Mouse (Mus musculus): ENCODE data around the gene Ttc7b. TPM values are rescaled to one million over a fixed set of nuclear protein-coding genes. Genes with fewer than 3 reads are reported as not detected.

Gene Ttc7b
- polyA plus RNA-seq, 1 experiment from 2014 or later, result 4.0 TPM

DNA sequence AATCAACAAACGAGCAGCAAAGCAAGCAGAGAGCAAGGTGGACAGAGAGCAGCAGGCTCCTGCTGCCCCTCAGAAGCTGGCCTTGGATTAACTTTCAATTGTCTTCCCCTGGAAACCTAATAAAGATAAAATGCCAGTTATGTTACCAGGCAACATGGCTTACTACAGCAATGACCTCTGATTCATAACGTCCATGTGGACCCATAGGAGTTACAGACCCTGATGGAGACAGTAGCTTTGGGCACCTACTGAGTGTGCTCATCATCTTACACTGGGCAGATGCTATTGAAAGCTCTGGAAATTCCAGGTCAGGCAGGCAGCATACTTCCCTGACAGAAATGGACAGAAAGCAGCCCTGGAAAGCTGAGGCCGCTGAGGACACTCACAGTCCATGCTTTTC, 80.7 kb downstream of the Ttc7b start:
- Histone ChIP-seq H3K4me3 (replicated peaks) (no peak overlapping the region), H3K9ac (no peak overlapping the region), H3K27ac (no peak overlapping the region), H3K4me1 (replicated peaks) (peaks cover 12% of the 10 kb centered on the region), H3K27me3 (replicated peaks) (no peaks in the 10 kb centered on the region), H3K9me3 (no peaks in the 10 kb centered on the region), H3K36me3 (no peaks in the 10 kb centered on the region), H3K4me2 (replicated peaks) (no peak overlapping the region)
- 44% methylated on average over 3 of the region's 3 CpGs for WGBS
- 0 out of 2 replicates have a peak, but pooled peaks have one; percentile 25 for ATAC-seq

DNA sequence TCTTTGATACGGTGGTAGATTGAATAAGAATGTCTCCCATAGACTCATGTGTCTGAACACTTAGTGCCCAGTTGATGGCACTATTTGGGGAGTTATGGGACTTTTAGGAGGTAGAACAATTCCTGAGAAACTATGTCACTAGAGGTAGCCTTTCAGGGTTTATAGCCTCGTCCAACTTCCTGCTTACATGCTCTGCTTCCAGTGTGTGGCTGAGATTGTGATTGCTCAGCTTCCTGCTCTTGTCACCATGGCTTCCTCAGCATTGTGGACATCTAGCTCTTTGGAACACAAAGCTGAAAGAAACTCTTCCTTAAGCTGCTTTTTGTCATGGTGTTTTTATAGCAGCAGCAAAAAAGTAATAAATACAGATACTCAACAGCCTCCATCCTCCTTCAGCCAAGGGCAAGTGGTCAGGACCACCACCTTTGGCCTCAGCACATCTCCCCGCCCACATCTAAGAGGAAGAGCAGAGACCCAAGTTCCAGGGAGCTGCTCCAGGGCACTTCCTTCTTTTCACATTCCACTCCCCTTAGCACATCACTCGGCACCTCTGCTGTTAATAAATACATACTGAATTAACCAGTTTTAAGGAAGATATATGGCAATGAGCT, 81.4 kb downstream of the Ttc7b start:
- no peak overlapping the region for H3K4me3 ChIP-seq (replicated peaks)
- H3K27ac ChIP-seq, result 0 out of 2 replicates have a peak overlapping the region, but pooled peaks have one; percentile 1
- no peak overlapping the region for H3K9ac ChIP-seq
- no peak overlapping the region for H3K4me2 ChIP-seq (replicated peaks)
- 61% methylated on average over 4 of the region's 4 CpGs for WGBS
- H3K36me3 ChIP-seq, result no peaks in the 10 kb centered on the region
- H3K9me3 ChIP-seq, result no peaks in the 10 kb centered on the region
- no peaks in the 10 kb centered on the region for H3K27me3 ChIP-seq (replicated peaks)
- H3K4me1 ChIP-seq (replicated peaks), result peaks cover 12% of the 10 kb centered on the region
- peak; percentile 53 for ATAC-seq

DNA sequence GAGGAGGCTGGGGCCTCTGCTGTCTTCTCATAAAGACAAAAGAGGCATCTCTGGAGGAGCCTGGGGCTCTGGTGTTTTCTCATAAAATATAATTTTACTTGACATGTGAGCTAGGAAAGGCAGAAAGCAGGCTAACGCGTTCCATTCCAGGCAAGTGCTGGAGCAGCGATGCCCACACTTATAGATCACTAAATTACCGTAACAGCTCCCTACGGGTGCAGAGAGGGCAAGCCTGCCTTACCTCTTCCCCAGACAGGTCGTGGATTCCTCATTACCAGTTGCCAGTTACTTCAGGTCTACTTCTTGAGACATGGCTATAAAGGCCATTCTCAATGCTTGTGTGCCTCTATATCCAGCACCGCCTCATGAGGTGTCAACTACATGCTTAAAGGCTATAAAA, 82.1 kb downstream of the Ttc7b start:
- Histone ChIP-seq H3K9ac (no peak overlapping the region), H3K4me1 (replicated peaks) (peaks cover 12% of the 10 kb centered on the region), H3K27ac (no peak overlapping the region), H3K9me3 (no peaks in the 10 kb centered on the region), H3K27me3 (replicated peaks) (no peaks in the 10 kb centered on the region), H3K4me2 (replicated peaks) (no peak overlapping the region), H3K36me3 (no peaks in the 10 kb centered on the region), H3K4me3 (replicated peaks) (no peak overlapping the region)
- 70% methylated on average over 7 of the region's 7 CpGs for WGBS
- no peak for ATAC-seq

DNA sequence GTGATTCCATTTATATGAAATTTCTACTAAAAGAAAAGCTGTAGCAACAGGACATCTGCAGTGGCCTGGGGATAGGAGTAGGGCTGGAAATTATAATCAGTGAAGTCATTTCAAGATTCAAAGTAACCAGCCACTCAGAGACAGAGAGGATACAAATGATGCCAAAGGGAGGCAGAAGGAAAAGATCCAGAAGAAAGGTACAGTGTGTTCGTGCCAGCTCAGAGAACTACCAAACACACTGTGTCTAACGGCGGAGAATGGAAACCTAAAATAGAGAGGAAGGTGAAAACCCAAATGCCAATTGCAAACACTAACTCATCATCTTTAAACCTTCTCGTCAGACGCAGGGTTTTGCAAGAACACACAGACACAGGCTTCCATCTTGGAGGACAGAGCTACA, 82.8 kb downstream of the Ttc7b start:
- Histone ChIP-seq H3K27me3 (replicated peaks) (no peaks in the 10 kb centered on the region), H3K9me3 (no peaks in the 10 kb centered on the region), H3K4me1 (replicated peaks) (peaks cover 12% of the 10 kb centered on the region), H3K4me3 (replicated peaks) (no peak overlapping the region), H3K9ac (no peak overlapping the region), H3K36me3 (no peaks in the 10 kb centered on the region), H3K4me2 (replicated peaks) (no peak overlapping the region), H3K27ac (no peak overlapping the region)
- ATAC-seq, result no peak
- 81% methylated on average over 5 of the region's 5 CpGs for WGBS

DNA sequence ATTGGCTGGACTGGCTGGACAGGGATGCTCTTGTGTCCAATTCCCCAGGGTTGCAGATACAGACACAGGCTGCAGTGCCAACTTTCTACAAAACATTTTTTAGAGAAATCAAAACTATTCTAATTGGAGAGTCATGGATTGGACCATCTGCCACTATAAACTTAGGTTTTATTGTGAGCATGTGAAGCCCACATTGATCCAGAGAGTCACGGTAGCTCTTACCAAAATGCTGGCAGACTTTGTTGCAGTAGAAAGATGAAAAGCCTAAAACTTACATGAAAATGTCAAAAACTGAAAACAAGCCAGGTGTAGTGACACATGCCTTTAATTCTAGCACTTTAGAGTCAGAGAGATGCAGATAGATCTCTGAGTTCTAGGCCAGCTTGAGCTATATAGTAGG, 84.9 kb downstream of the Ttc7b start:
- ATAC-seq, result no peak
- 84% methylated on average over 1 of the region's 1 CpGs for WGBS
- no peak overlapping the region for H3K4me3 ChIP-seq (replicated peaks)

DNA sequence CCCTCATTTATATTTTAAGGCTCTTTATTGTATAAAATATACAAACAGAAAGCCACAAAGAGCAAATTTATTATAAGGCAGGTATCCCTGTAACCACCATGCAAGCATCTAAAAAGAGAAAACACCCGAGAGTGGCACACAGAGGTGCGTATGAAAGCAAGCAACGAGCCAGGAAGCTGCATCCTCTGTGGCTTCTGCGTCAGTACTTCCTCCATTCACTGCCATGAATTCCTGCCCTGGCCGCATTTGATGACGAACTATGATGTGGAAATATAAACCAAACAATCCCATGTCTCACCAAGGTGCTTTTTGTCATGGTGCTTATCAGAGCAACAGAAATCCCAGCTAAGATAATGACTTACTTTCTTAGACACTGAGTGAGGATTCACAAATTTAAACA, 88.8 kb downstream of the Ttc7b start:
- no peaks in the 10 kb centered on the region for H3K4me1 ChIP-seq (replicated peaks)
- no peaks in the 10 kb centered on the region for H3K27me3 ChIP-seq (replicated peaks)
- no peak overlapping the region for H3K4me2 ChIP-seq (replicated peaks)
- no peak for ATAC-seq
- no peak overlapping the region for H3K27ac ChIP-seq
- H3K9ac ChIP-seq, result no peak overlapping the region
- 84% methylated on average over 6 of the region's 6 CpGs for WGBS
- H3K9me3 ChIP-seq, result no peaks in the 10 kb centered on the region
- no peaks in the 10 kb centered on the region for H3K36me3 ChIP-seq
- no peak overlapping the region for H3K4me3 ChIP-seq (replicated peaks)

More for the DNA sequence above, 84.9 kb downstream of the Ttc7b start:
- no peak overlapping the region for H3K4me2 ChIP-seq (replicated peaks)
- no peak overlapping the region for H3K27ac ChIP-seq
- H3K9ac ChIP-seq, result no peak overlapping the region
- H3K4me1 ChIP-seq (replicated peaks), result peaks cover 12% of the 10 kb centered on the region
- H3K36me3 ChIP-seq, result no peaks in the 10 kb centered on the region
- no peaks in the 10 kb centered on the region for H3K9me3 ChIP-seq
- no peaks in the 10 kb centered on the region for H3K27me3 ChIP-seq (replicated peaks)

DNA sequence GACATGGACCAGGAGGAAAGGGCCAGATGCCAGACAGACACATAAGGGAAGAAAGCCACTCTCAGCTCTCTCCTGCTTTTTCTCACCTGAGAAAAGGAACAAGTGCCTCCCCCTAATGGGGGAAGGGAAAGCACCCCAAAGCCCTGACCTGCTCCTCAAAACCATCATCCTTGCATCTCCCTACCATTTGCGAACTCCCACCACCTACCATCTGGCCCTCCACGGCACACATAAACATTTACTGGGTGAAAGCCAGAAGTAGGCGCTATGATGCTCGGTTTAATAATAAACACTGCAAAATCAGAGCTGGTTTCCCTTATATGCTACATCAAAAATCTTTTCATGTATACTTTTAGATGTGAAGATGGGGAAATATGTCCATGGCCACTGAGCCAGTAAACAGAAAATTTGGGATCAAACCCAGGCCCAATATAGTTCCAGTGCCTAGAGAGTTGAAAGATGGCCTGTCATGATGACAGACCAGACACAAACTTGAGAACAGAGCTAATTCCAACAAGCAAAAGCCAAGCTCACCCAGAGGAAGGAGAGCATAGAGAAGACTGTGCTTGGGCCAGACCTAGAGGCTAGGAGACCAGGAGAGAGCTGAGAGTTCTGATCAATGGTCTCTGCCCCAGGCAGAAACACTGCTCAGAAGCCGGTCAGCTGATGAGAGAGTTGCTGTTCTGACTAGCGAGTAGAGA, 91.1 kb downstream of the Ttc7b start:
- H3K27me3 ChIP-seq (replicated peaks), result no peaks in the 10 kb centered on the region
- no peaks in the 10 kb centered on the region; the same call in 1 of the 2 replicates for H3K4me1 ChIP-seq (replicated peaks)
- 76% methylated on average over 6 of the region's 6 CpGs for WGBS
- no peaks in the 10 kb centered on the region for H3K9me3 ChIP-seq
- H3K36me3 ChIP-seq, result no peaks in the 10 kb centered on the region
- no peak overlapping the region for H3K4me3 ChIP-seq (replicated peaks)
- H3K9ac ChIP-seq, result no peak overlapping the region
- H3K4me2 ChIP-seq (replicated peaks), result no peak overlapping the region
- ATAC-seq, result no peak
- H3K27ac ChIP-seq, result no peak overlapping the region

DNA sequence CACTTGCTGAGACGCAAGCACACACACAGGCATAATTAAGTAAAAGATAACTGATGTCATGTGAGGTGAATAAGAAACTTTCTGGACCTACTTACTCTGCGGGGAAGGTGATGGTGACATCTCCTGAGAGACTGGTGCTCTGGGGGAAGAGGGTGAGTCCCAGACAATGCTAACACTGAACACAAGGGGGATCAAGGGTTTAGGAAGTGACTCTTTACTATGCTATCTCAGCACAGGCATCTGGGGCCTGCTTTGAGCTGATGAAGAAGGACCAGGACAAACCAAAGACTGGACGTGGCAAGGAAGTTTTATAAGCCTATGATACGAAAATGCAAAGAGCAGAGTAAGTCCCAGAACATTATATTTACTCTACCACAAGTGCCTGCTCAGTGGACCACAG, 92.4 kb downstream of the Ttc7b start:
- Histone ChIP-seq H3K9me3 (no peaks in the 10 kb centered on the region), H3K36me3 (no peaks in the 10 kb centered on the region), H3K4me1 (replicated peaks) (no peaks in the 10 kb centered on the region; the same call in 1 of the 2 replicates), H3K27me3 (replicated peaks) (no peaks in the 10 kb centered on the region), H3K4me3 (replicated peaks) (no peak overlapping the region), H3K9ac (no peak overlapping the region), H3K4me2 (replicated peaks) (no peak overlapping the region), H3K27ac (no peak overlapping the region)
- ATAC-seq, result no peak
- 85% methylated on average over 4 of the region's 4 CpGs for WGBS

DNA sequence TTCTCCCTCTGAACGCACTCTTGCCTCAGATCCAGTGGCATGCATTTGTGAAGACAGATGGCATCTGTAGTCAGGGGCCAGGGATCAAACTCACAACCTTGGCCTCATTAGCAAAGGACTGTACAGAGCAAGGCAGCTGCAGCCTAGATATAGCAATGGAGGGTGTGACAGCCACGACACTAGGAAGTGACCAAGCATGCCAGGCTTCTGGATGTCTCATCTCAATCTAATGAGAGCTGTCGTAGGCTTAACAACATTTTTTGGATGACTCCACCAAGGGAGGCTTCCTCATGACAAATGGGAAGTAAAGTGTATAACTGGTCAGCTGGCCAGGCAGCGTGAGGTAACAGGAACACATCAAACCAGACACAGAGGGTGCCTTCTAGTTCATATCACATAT, 94.4 kb downstream of the Ttc7b start:
- no peak overlapping the region for H3K9ac ChIP-seq
- no peak for ATAC-seq
- WGBS, result 66% methylated on average over 4 of the region's 4 CpGs
- no peak overlapping the region for H3K27ac ChIP-seq
- H3K4me3 ChIP-seq (replicated peaks), result no peak overlapping the region
- no peaks in the 10 kb centered on the region for H3K36me3 ChIP-seq
- no peaks in the 10 kb centered on the region for H3K27me3 ChIP-seq (replicated peaks)
- H3K9me3 ChIP-seq, result no peaks in the 10 kb centered on the region
- no peak overlapping the region for H3K4me2 ChIP-seq (replicated peaks)
- H3K4me1 ChIP-seq (replicated peaks), result peaks cover 4% of the 10 kb centered on the region

DNA sequence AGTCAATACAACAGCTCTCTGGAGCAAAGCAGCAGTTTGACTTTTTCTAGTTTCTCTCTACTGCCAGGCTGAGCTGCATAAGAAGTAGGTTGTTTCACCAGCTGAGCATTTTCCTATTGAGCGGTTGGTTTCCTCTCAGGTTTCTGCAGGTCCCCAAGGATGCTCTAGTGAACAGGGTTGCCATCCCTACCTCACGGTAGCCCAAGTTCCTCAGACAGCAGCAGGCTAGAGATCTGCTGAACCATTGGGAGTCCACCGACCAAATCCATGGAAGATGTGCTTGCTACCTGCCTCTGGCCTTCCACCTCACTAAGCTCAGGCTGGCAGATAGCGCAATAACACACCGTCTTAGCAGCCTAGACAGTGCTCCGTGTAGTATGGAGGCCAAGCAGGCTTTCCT, 95.6 kb downstream of the Ttc7b start:
- peaks cover 4% of the 10 kb centered on the region for H3K4me1 ChIP-seq (replicated peaks)
- no peaks in the 10 kb centered on the region for H3K9me3 ChIP-seq
- no peak overlapping the region for H3K27ac ChIP-seq
- no peak overlapping the region for H3K9ac ChIP-seq
- 89% methylated on average over 6 of the region's 6 CpGs for WGBS
- no peak overlapping the region for H3K4me3 ChIP-seq (replicated peaks)
- H3K4me2 ChIP-seq (replicated peaks), result no peak overlapping the region
- no peaks in the 10 kb centered on the region for H3K27me3 ChIP-seq (replicated peaks)
- no peak for ATAC-seq
- no peaks in the 10 kb centered on the region for H3K36me3 ChIP-seq

DNA sequence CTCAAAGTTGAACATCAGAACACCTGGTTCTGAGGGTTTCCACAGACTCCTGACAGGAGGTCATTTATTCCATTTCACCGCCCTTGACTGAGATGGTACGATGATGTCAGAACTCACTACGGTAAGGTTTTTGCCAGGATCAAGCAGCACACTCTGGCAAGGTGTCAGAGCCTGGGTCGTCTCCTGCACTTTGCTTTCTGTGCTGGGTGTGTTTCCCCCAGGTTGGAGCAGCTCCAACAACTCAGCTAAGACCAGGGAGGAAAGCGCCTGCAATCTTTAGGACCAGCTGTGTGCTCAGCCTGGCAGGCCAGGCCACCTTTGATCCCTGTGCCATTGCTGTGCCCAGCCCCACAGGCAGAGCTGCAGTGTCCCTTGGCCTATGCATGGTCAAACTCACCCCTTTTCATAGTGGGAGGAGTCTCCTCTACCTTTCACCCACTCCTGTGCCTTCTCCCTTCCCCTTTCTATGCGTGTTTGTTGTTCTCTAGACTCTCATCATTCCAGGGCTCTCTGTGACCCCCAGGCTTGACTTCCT, 98.3 kb downstream of the Ttc7b start:
- no peak overlapping the region for H3K9ac ChIP-seq
- no peaks in the 10 kb centered on the region for H3K27me3 ChIP-seq (replicated peaks)
- no peak overlapping the region for H3K27ac ChIP-seq
- H3K36me3 ChIP-seq, result no peaks in the 10 kb centered on the region
- H3K9me3 ChIP-seq, result no peaks in the 10 kb centered on the region
- 65% methylated on average over 6 of the region's 6 CpGs for WGBS
- ATAC-seq, result peak; percentile 65
- no peak overlapping the region for H3K4me3 ChIP-seq (replicated peaks)
- H3K4me2 ChIP-seq (replicated peaks), result no peak overlapping the region
- H3K4me1 ChIP-seq (replicated peaks), result peaks cover 4% of the 10 kb centered on the region

DNA sequence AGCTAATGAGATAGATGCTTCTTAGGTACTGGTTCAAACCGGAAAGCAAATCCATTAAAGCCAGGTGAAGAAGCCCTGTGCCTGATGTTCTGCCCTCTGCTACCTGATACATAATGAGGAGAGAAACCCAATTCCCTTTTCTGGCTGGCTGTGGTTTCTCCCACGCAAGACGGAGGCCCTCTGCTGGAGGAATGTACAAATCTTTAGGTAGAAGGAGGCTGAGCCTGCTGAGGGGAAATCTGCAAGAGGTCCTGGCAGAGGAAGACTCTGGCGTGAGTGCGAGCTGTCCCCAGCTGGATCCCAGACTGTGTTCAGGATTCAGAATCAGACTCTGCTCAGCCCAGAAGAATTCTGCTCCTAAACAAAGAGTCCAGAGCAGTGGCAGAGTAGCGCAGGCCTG, 99.1 kb downstream of the Ttc7b start:
- H3K4me1 ChIP-seq (replicated peaks), result peaks cover 4% of the 10 kb centered on the region
- no peak overlapping the region for H3K27ac ChIP-seq
- no peak overlapping the region for H3K4me2 ChIP-seq (replicated peaks)
- H3K36me3 ChIP-seq, result no peaks in the 10 kb centered on the region
- ATAC-seq, result 0 out of 2 replicates have a peak, but pooled peaks have one; percentile 26
- H3K27me3 ChIP-seq (replicated peaks), result no peaks in the 10 kb centered on the region
- 67% methylated on average over 6 of the region's 6 CpGs for WGBS
- H3K9me3 ChIP-seq, result no peaks in the 10 kb centered on the region
- H3K4me3 ChIP-seq (replicated peaks), result no peak overlapping the region
- no peak overlapping the region for H3K9ac ChIP-seq

DNA sequence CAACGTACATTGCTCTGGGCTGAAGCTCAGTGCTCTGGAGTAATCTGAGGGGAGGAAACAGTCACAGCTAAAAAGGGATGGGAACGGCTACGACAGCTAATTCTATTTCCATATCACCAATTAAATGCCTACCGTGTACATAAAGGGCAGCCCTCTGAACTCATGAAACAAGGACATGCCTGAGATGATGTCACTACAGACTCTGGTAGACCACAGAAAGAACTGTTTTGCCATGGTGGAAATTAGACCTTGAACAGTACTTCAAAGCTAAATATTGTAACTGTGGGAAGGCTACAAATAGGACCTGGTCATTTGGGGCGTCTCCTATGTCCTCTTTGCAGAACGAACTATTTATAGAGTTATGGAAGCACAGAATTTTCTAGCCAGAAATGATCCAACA, 99.7 kb downstream of the Ttc7b start:
- WGBS, result 81% methylated on average over 6 of the region's 6 CpGs
- Histone ChIP-seq H3K4me1 (replicated peaks) (peaks cover 4% of the 10 kb centered on the region; the same call in 1 of the 2 replicates), H3K36me3 (no peaks in the 10 kb centered on the region), H3K4me3 (replicated peaks) (no peak overlapping the region), H3K27ac (no peak overlapping the region), H3K27me3 (replicated peaks) (no peaks in the 10 kb centered on the region), H3K9ac (no peak overlapping the region), H3K4me2 (replicated peaks) (no peak overlapping the region), H3K9me3 (no peaks in the 10 kb centered on the region)
- ATAC-seq, result no peak

All from intestine, embryonic 15.5 days (tissue).